Mouse (Mus musculus): ENCODE data around the gene Tmem132c. TPM values are rescaled to one million over a fixed set of nuclear protein-coding genes. Genes with fewer than 3 reads are reported as not detected.
A peak's percentile ranks its signal among the peaks of the same experiment; 100 is the strongest.

Gene Tmem132c
- total RNA-seq, 2 experiments from 2014 or later = 3.7 to 3.8 TPM

GRCm38 (mm10) chr5:127291581-127291980, 50.0 kb downstream of the Tmem132c start:
- Histone ChIP-seq H3K27ac (no peak overlapping the region), H3K4me3 (no peak overlapping the region)
- no peak for DNase-seq (ENCODE audit: low spot score in 2 of 2)
- TF ChIP-seq CTCF (conservative IDR thresholded peaks at IDR 0.05) = no peak

- no peak for DNase-seq (ENCODE audit: low spot score in 2 of 2)
- H3K4me3 ChIP-seq = no peak overlapping the region
- no peak for TF ChIP-seq CTCF (conservative IDR thresholded peaks at IDR 0.05)
- H3K27ac ChIP-seq = no peak overlapping the region
Measured at GRCm38 (mm10) chr5:127293698-127294097, 52.1 kb downstream of the Tmem132c start.

- TF ChIP-seq CTCF (conservative IDR thresholded peaks at IDR 0.05) = no peak
- no peak for DNase-seq (ENCODE audit: low spot score in 2 of 2)
- Histone ChIP-seq H3K27ac (no peak overlapping the region), H3K4me3 (no peak overlapping the region)
Measured at GRCm38 (mm10) chr5:127297461-127297860, 55.9 kb downstream of the Tmem132c start.

- TF ChIP-seq CTCF (conservative IDR thresholded peaks at IDR 0.05) = no peak
- no peak overlapping the region for H3K4me3 ChIP-seq
- H3K27ac ChIP-seq = no peak overlapping the region
- no peak for DNase-seq (ENCODE audit: low spot score in 2 of 2)
Measured at GRCm38 (mm10) chr5:127298060-127298459, 56.5 kb downstream of the Tmem132c start.

GRCm38 (mm10) chr5:127299010-127299409, 57.4 kb downstream of the Tmem132c start:
- no peak overlapping the region for H3K4me3 ChIP-seq
- DNase-seq (ENCODE audit: low spot score in 2 of 2) = no peak
- no peak overlapping the region for H3K27ac ChIP-seq
- no peak for TF ChIP-seq CTCF (conservative IDR thresholded peaks at IDR 0.05)

GRCm38 (mm10) chr5:127300597-127301254, 59.1 kb downstream of the Tmem132c start:
- H3K4me3 ChIP-seq = no peak overlapping the region
- peak in 1 of 2 experiments; percentile 10 for DNase-seq (ENCODE audit: low spot score in 2 of 2)

GRCm38 (mm10) chr5:127305312-127305711, 63.7 kb downstream of the Tmem132c start:
- TF ChIP-seq CTCF (conservative IDR thresholded peaks at IDR 0.05) = no peak
- no peak overlapping the region for H3K27ac ChIP-seq
- no peak overlapping the region for H3K4me3 ChIP-seq
- no peak for DNase-seq (ENCODE audit: low spot score in 2 of 2)

More at GRCm38 (mm10) chr5:127300597-127301254, 59.1 kb downstream of the Tmem132c start:
- no peak overlapping the region for H3K27ac ChIP-seq
- TF ChIP-seq CTCF (conservative IDR thresholded peaks at IDR 0.05) = no peak

- no peak for TF ChIP-seq CTCF (conservative IDR thresholded peaks at IDR 0.05)
- no peak for DNase-seq (ENCODE audit: low spot score in 2 of 2)
- Histone ChIP-seq H3K27ac (no peak overlapping the region), H3K4me3 (no peak overlapping the region)
Measured at GRCm38 (mm10) chr5:127305719-127306118, 64.1 kb downstream of the Tmem132c start.

GRCm38 (mm10) chr5:127306726-127307125, 65.1 kb downstream of the Tmem132c start:
- Histone ChIP-seq H3K27ac (no peak overlapping the region), H3K4me3 (no peak overlapping the region)
- no peak for DNase-seq (ENCODE audit: low spot score in 2 of 2)
- TF ChIP-seq CTCF (conservative IDR thresholded peaks at IDR 0.05) = no peak

- no peak for DNase-seq (ENCODE audit: low spot score in 2 of 2)
- TF ChIP-seq CTCF (conservative IDR thresholded peaks at IDR 0.05) = no peak
- no peak overlapping the region for H3K27ac ChIP-seq
- H3K4me3 ChIP-seq = no peak overlapping the region
Measured at GRCm38 (mm10) chr5:127310318-127311004, 68.9 kb downstream of the Tmem132c start.

GRCm38 (mm10) chr5:127311005-127311331, 69.4 kb downstream of the Tmem132c start:
- no peak for DNase-seq (ENCODE audit: low spot score in 2 of 2)
- TF ChIP-seq CTCF (conservative IDR thresholded peaks at IDR 0.05) = no peak

GRCm38 (mm10) chr5:127313634-127314033, 72.0 kb downstream of the Tmem132c start:
- H3K27ac ChIP-seq = no peak overlapping the region
- no peak for TF ChIP-seq CTCF (conservative IDR thresholded peaks at IDR 0.05)
- no peak for DNase-seq (ENCODE audit: low spot score in 2 of 2)
- no peak overlapping the region for H3K4me3 ChIP-seq

More at GRCm38 (mm10) chr5:127311005-127311331, 69.4 kb downstream of the Tmem132c start:
- H3K27ac ChIP-seq = no peak overlapping the region
- no peak overlapping the region for H3K4me3 ChIP-seq

GRCm38 (mm10) chr5:127319096-127319779, 77.6 kb downstream of the Tmem132c start:
- Histone ChIP-seq H3K27ac (no peak overlapping the region), H3K4me3 (no peak overlapping the region)
- TF ChIP-seq CTCF (conservative IDR thresholded peaks at IDR 0.05) = no peak
- DNase-seq (ENCODE audit: low spot score in 2 of 2) = no peak
